Mouse (Mus musculus) brown adipose tissue, adult 24 weeks (tissue): ENCODE measurements around the gene Mgea5. TPM values are rescaled to one million over a fixed set of nuclear protein-coding genes. Genes with fewer than 3 reads are reported as not detected.
A peak's percentile ranks its signal among the peaks of the same experiment; 100 is the strongest.

Source experiments
- H3K27ac ChIP-seq: fragments of 200-500 bp; replicated peaks from 2 replicates; pipeline ENCODE4 v1.5.1; 2012; ENCODE audit warnings: low read depth, mild to moderate bottlenecking, low read length
- H3K4me1 ChIP-seq: fragments of 200-500 bp; 2 replicates; pipeline ENCODE4 v1.6.1; 2012; ENCODE audit warnings: low read length, mixed read lengths; ENCODE audit not compliant: control insufficient read depth, insufficient read depth, insufficient read length
- H3K4me3 ChIP-seq: fragments of 200-500 bp; 2 replicates; pipeline ENCODE4 v1.5.1; 2012; ENCODE audit warnings: low read depth, mild to moderate bottlenecking, low read length, moderate library complexity; ENCODE audit not compliant: insufficient read depth
- polyA plus RNA-seq: library from polyadenylated mRNA; stranded (reverse); fragments of >200 nt; gene quantifications from 2 replicates; pipeline ENCODE4 v1.2.4, GENCODE M21; 2012; ENCODE audit not compliant: missing spikeins, insufficient read depth, insufficient read length

Gene Mgea5
- polyA plus RNA-seq, 1 experiment: 24.6 TPM

DNA sequence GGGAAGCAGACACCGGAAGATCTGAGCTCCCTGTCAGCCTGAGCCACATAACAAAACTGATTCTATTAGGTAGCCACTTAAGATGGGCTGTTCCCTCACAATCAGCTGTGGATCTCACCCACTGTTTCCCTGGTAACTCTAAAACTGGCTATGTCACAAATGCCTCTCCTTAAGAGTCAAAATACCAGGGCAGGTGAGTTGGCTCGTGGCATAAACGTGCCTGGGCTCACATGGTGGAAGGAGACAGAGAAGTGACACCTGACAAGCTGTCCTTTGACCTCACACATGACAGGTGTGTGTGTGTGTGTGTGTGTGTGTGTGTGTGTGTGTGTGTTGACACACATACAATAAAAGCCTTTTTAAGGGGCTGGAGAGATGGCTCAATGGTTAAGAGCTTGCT lies 3.8 kb upstream of the Mgea5 start:
- Histone ChIP-seq H3K4me1 (0 out of 2 replicates have a peak, but pooled peaks cover 3% of the 10 kb centered on the region), H3K4me3 (no peak overlapping the region), H3K27ac (no peak overlapping the region)

DNA sequence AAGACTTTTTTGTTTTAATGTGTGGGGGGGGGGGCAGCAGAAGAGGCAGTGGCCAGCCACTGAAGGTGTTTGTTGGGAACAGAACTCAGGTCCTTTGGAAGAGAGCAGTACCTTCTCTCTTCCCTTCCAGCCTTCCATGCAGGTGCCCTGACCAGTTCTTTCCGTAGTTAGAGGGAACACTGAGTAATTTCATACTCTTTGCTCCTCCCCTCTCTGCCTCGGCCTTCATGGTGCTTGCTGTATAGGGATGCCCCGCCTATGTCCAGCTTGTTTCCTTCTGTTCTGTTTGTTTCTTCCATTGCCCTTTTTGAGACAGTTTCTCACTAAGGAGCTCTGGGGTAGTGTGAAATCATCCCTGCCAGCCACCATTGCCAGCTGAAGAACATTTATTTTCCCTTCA lies 1.8 kb upstream of the Mgea5 start:
- H3K4me1 ChIP-seq: peaks cover 9% of the 10 kb centered on the region; the same call in 1 of the 2 replicates
- H3K4me3 ChIP-seq: no peak overlapping the region
- no peak overlapping the region for H3K27ac ChIP-seq

DNA sequence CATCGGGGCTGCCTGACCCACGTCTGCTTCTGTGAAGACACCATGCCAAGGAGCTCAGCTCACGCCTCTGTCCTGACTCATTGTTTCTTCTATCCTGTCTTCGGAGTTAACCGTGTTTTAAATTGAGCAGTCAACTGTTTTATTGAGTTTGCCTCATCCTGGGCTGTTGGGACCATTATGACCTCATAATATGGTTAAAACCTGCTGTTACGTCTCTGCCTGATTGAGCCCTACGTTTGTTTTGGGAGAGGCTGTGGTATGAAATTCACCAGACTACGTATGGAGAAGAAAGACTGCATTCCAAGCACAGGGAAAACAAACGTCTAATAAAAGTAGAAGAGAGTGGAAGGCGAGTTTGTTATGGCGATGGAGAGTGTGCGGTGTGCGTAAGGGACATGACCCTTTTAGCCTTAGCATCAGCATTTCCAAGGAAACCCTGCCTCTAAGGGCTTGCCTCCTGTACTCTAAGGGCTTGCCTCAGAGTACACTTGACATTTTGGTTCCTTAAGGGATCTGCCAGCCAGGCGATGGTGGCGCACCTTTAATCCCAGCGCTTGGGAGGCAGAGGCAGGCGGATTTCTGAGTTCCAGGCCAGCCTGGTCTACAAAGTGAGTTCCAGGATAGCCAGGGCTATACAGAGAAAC lies 418 bp upstream of the Mgea5 start:
- H3K4me3 ChIP-seq: peak overlapping the region; percentile 57
- H3K4me1 ChIP-seq: peaks cover 13% of the 10 kb centered on the region; the same call in 1 of the 2 replicates
- H3K27ac ChIP-seq: peak overlapping the region; percentile 79

- Histone ChIP-seq H3K4me1 (peaks cover 13% of the 10 kb centered on the region; the same call in 1 of the 2 replicates), H3K27ac (peak overlapping the region; percentile 67), H3K4me3 (peak overlapping the region; percentile 97)
These were observed 1.2 kb downstream of the Mgea5 start for GRCm38 (mm10) chr19:45782315-45783001.

- Histone ChIP-seq H3K4me3 (peak overlapping the region; percentile 37), H3K27ac (no peak overlapping the region)
These were observed 2.0 kb downstream of the Mgea5 start for GRCm38 (mm10) chr19:45781676-45782075.

GRCm38 (mm10) chr19:45780350-45780915 lies 3.2 kb downstream of the Mgea5 start:
- Histone ChIP-seq H3K27ac (no peak overlapping the region), H3K4me1 (peaks cover 13% of the 10 kb centered on the region; the same call in 1 of the 2 replicates), H3K4me3 (peak overlapping the region; percentile 29)

More at GRCm38 (mm10) chr19:45781676-45782075, 2.0 kb downstream of the Mgea5 start:
- H3K4me1 ChIP-seq: peaks cover 13% of the 10 kb centered on the region; the same call in 1 of the 2 replicates

DNA sequence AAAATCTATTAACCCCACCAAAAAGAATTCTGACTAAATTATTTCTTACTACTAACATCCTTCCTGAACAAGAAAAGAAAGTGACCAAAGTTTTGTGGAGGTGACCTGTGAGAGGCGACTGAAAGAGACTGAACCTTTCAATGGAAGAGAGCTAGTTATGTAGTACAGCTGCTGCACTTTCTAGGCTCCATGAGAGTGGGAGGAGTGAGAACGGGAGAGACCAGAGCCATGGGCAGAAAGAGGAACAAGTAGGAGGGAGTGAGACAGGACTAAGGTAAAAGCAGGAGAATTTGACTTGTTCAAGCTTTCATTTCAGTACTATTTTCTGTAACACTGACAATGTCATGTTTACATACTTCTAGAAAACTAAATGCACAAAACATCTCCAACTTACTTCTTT lies 8.2 kb downstream of the Mgea5 start:
- Histone ChIP-seq H3K4me3 (no peak overlapping the region), H3K4me1 (peaks cover 4% of the 10 kb centered on the region; the same call in 1 of the 2 replicates), H3K27ac (no peak overlapping the region)

- no peak overlapping the region for H3K4me3 ChIP-seq
- no peak overlapping the region for H3K27ac ChIP-seq
- H3K4me1 ChIP-seq: no peaks in the 10 kb centered on the region
These were observed 12.1 kb downstream of the Mgea5 start for GRCm38 (mm10) chr19:45771501-45771900.

DNA sequence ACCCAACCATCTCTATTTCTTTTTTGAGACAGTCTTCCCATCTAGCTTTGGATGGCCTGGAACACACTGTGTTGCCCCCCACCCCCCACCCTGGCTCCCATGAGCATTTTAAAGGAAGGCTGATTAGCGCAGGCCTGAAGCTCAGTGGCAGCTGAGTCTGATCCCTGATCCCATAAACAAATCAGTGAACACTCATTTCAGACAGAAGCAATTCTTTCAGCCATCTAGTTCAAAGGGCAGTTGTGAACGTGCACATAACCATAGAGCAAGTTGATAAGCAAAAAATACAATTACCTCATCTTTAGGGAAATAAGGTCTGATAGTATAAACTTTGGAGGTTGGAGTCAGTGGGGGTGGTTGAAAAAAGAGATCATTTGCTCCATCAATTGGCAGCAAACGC lies 22.8 kb downstream of the Mgea5 start:
- Histone ChIP-seq H3K4me3 (no peak overlapping the region), H3K4me1 (no peaks in the 10 kb centered on the region), H3K27ac (no peak overlapping the region)

DNA sequence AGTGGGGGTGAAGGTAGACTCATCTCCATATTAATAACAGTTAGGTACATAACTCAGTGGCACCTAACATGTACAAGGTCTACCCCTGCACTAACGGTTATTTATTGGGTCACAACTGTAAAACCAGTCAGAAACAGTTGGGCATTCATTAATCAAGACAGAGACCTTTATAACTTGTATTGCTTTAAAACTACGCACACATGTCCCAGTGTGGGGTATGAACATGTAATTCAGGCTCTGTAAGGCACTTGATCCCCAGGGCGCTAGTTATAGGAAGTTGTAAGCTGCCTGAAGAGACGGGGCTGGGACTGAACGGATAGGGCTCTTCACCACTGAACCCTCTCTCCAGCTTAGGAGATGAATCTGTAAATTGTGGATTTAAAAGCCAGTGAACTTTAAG lies 25.0 kb downstream of the Mgea5 start:
- Histone ChIP-seq H3K4me1 (no peaks in the 10 kb centered on the region), H3K27ac (no peak overlapping the region), H3K4me3 (no peak overlapping the region)

DNA sequence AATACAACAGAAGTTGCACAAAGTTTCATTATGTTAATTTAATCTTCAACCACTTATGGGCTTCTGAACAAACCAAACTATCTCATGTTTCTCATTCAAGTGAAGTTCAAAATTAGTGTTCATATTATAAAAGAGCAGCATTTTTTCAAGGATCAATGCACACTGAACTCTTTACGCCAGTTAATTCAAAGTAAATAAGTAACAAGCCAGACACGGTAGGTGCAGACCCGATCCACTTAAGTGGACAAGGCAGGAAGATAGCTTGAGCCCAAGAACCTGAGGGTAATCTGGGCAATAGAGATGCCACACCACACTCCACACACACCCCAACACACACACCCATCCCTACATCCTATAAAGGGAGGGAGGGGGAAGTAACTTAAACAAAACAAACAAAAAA lies 30.1 kb downstream of the Mgea5 start:
- Histone ChIP-seq H3K4me1 (peaks cover under 1% of the 10 kb centered on the region), H3K27ac (no peak overlapping the region), H3K4me3 (no peak overlapping the region)

DNA sequence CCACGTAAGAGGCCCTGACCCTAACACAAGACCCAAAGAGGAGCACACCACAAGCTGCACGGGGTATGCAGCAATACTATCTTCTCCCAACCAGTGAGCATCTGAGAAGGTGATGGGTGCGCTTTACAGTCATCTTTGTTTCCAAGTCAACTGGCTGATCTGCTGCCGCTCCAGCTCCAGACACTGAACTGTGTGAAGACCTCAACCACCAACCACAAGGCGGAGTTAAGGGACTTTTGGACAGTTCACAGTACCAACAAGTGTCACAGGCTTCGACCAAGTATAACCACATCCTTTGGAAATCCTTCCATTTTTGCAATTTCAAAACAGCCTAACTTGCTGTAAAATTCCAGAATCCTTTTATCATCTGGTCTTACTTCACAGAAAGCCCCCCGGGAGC lies 31.8 kb downstream of the Mgea5 start:
- peaks cover 5% of the 10 kb centered on the region for H3K4me1 ChIP-seq

DNA sequence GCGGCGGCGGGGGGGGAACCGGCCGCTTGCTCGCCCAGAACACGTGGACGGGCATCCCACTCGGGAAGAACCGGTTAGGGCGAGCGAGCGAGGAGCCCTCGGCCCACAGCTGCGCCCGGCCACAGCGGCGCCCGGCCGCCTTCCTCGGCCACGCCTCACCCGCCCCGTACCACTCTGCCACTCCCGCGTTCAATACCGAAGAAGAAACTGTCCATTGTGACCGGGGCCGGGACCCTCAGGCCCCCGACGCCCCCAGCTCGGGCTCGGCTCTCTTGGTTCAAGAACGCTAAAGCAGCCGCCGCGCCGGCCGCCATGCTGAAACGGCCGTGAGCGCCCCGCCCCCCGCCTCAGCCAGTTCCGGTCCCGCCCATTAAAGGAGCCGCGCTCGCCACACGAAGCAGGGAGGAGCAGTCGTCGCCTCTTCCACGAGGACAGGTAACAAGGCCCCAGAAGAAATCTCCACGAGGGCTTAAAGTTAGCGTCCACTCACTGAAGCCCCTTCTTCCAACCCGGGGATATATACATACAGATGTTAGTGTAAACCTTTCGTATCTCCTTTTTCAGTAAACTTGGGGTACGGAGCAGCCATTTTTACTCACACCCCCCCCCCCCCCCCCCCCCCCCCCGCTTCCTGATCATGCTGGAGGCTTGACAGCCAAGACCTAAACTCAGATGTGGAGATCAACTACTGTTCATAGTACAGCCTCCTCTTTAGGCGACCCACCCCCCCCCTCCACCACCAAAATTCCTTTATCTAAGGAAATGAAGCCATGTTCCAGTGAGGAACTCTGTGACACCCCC lies 34.2 kb downstream of the Mgea5 start, which contains the start of gene Npm3:
Npm3 (minus strand) TSS at position 349 of the 801 bp plus-strand sequence.
- no peak within 1 kb of the TSS for H3K27ac ChIP-seq
- H3K4me3 ChIP-seq: peak within 1 kb of the TSS; percentile 98
- H3K4me1 ChIP-seq: peaks cover 5% of the 10 kb centered on the region

More for the DNA sequence above, 31.8 kb downstream of the Mgea5 start:
- Histone ChIP-seq H3K27ac (no peak overlapping the region), H3K4me3 (no peak overlapping the region)

- Histone ChIP-seq H3K27ac (no peak overlapping the region), H3K4me1 (peaks cover 5% of the 10 kb centered on the region), H3K4me3 (peak overlapping the region; percentile 98)
These were observed 34.9 kb downstream of the Mgea5 start for GRCm38 (mm10) chr19:45748691-45749242.
